Mouse (Mus musculus): ENCODE results near the gene Cyp2j12. TPM values are rescaled to one million over a fixed set of nuclear protein-coding genes. Genes with fewer than 3 reads are reported as not detected.

Gene Cyp2j12
- polyA plus RNA-seq, 1 experiment from 2014 or later = not detected

DNA sequence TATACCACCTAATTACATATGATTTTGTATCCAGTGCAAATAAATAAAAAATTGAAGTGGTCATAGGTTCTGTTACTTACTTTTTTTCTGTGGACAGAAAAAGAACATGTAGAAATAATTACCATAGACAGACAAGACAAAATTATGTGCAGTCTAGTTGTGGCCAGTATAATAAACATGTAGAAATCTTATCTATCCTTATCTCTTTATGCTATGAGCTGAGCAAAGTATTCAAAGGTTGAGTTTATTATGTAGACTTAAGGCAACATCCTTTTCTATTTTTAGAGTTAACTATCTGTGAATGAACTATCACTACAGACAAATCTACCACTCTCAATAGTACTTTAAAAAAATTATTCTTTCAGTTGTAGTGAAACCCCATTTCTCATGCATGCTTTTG lies 62.6 kb downstream of the Cyp2j12 start:
- Histone ChIP-seq H3K4me2 (no peak overlapping the region), H3K4me3 (no peak overlapping the region), H3K27ac (no peak overlapping the region), H3K4me1 (peaks cover 5% of the 10 kb centered on the region), H3K36me3 (no peaks in the 10 kb centered on the region), H3K27me3 (no peaks in the 10 kb centered on the region), H3K9me3 (no peaks in the 10 kb centered on the region), H3K9ac (no peak overlapping the region)
- no peak for ATAC-seq (ENCODE audit: insufficient number of reproducible peaks, low FRiP score, low TSS enrichment, low read depth)

DNA sequence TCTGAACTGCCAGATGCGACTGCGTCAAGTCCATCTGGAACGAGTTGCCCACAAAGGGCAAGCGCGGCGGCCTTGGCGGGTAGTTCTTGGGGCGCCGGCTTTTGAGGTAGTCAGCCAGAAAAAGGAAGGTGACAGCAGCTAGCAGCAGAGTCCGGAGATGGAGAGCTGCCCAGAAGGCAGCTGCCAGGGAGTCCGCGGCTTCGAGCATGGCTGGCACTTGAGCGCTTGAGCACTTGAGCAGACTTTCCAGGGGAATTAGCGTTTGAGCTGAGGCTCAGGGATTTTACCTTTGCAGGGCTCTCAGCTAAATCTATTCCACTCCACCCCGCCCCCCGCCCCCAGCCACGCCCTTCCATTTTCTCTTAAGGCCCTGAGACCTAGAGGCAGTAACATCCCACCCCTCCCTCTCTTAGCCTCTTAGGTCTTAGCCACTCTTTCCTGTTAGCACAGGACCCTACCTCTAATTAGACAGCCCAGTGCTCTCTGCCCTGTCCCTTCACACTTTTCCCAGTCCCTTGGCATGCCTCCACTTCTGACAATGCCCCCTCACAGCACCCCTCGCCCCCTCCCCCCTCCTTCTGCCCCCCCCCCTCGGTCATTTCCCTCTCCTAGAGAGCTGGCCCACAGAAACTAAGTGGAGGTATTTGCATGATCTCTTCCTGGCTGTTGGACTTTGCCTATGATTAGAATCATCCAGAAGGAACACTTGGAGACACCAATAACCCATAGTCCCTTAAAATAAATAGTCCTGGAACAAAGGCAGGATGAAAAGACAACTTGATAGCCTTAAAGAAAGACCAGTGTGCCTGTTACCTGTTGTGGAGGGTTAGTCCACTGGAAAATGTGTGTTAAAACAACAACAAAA lies 63.5 kb downstream of the Cyp2j12 start, which contains the start of gene Cyp2j13:
Gene Cyp2j13, minus strand, starts transcription at position 286 of the 865 bp plus-strand sequence.
- H3K4me1 ChIP-seq = peaks cover 5% of the 10 kb centered on the region
- H3K27me3 ChIP-seq = no peaks in the 10 kb centered on the region
- no peaks in the 10 kb centered on the region for H3K36me3 ChIP-seq
- peak within 1 kb of the TSS; percentile 20 for H3K4me3 ChIP-seq
- no peaks in the 10 kb centered on the region for H3K9me3 ChIP-seq
- ATAC-seq (ENCODE audit: insufficient number of reproducible peaks, low FRiP score, low TSS enrichment, low read depth) = 0 out of 2 replicates have a peak, but pooled peaks have one; percentile 67
- 4% methylated on average over 19 of the region's 20 CpGs for WGBS
- H3K9ac ChIP-seq = no peak within 1 kb of the TSS
- H3K4me2 ChIP-seq = peak within 1 kb of the TSS; percentile 39
- H3K27ac ChIP-seq = peak within 1 kb of the TSS; percentile 40

DNA sequence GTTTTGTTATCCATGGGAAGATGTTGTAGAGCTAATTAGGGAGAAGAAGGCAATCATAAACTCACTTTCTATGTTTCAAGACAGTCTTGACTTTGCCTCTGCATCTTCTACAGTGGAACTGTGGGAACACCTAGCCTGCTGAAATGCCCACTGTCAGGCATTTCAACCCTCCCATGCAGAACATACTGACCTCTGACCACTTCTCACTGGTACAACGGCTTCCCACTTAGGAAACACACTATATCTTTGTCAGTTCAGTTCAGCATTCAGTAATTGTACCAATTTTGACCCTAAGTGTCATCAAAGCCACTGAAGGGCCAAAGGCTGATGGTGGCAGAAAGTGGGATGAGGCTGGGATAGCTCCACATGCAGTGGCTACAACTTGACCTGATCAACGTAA lies 78.9 kb downstream of the Cyp2j12 start:
- ATAC-seq (ENCODE audit: insufficient number of reproducible peaks, low FRiP score, low TSS enrichment, low read depth) = no peak
- no peaks in the 10 kb centered on the region for H3K9me3 ChIP-seq
- H3K27ac ChIP-seq = no peak overlapping the region
- no peak overlapping the region for H3K4me2 ChIP-seq
- no peaks in the 10 kb centered on the region for H3K36me3 ChIP-seq
- no peak overlapping the region for H3K4me3 ChIP-seq
- no peaks in the 10 kb centered on the region for H3K27me3 ChIP-seq
- 80% methylated on average over 2 of the region's 2 CpGs for WGBS
- no peaks in the 10 kb centered on the region for H3K4me1 ChIP-seq
- H3K9ac ChIP-seq = no peak overlapping the region

DNA sequence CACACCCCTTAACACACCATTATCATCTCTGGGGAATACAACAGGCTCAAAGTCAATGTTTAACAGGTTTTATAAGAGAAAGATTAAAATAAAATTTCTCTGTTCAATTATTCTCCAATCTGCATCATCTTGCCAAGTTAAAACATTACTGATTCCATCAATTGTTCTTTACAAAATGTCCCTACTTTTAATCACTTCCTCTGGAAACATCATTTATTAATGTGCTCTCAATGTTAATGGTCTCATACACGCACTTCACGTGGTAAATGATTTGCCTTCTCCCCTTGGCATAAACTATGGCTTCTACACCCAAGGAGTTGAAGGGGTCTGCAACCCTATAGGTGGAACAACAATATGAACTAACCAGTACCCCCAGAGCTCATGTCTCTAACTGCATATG lies 80.8 kb downstream of the Cyp2j12 start:
- Histone ChIP-seq H3K4me2 (no peak overlapping the region), H3K4me3 (no peak overlapping the region), H3K36me3 (no peaks in the 10 kb centered on the region), H3K27ac (no peak overlapping the region), H3K9me3 (no peaks in the 10 kb centered on the region), H3K27me3 (no peaks in the 10 kb centered on the region), H3K4me1 (no peaks in the 10 kb centered on the region), H3K9ac (no peak overlapping the region)
- ATAC-seq (ENCODE audit: insufficient number of reproducible peaks, low FRiP score, low TSS enrichment, low read depth) = no peak
- WGBS = 85% methylated on average over 2 of the region's 2 CpGs

Other genes with a start within 250 kb of the Cyp2j12 start
- gene Hook1, start 173.9 kb downstream of the Cyp2j12 start, polyA plus RNA-seq (2015; fragmentation: Nextera tagmentation; extraction: Ambion mirVana) = 7.1 and 11.1 TPM in 2 replicates
- not detected in 2 replicates for gene Cyp2j13, start 63.6 kb downstream of the Cyp2j12 start, polyA plus RNA-seq (2015; fragmentation: Nextera tagmentation; extraction: Ambion mirVana)
- not detected in 2 replicates for gene Cyp2j7, start 95.5 kb upstream of the Cyp2j12 start, polyA plus RNA-seq (2015; fragmentation: Nextera tagmentation; extraction: Ambion mirVana)
- not detected in 2 replicates for gene Cyp2j11, start 207.5 kb upstream of the Cyp2j12 start, polyA plus RNA-seq (2015; fragmentation: Nextera tagmentation; extraction: Ambion mirVana)

All from limb, embryonic 15.5 days (tissue).